Mouse (Mus musculus) spleen, adult 18-20 months (tissue): ENCODE measurements around the gene Mgrn1.

Experiments used
- DNase-seq, 2 experiments: peaks; one replicate each; pipeline ENCODE4 v3.0.0; 2022; ENCODE audit warnings: mixed read lengths in 2 of 2

Gene Mgrn1

DNA sequence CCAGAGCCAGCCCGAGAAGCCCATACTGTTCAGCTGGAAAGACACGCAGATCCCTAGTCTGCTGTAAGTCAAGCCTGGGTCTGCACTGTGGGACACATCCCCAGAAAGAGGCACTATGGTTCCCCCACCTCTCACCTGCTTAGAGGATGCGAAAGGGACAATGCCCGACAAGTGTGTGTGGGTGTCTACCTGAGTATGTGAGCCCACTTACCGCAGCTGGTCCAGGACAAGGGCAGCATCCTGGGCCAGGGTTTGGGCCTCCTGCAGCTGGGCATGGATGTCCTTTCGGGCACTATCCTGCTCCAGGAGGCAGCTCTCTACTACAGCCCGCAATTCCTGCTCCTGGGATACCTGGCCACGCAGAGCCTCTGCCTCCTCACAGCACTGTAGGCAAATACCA lies 56.8 kb downstream of the Mgrn1 start:
- no peak for DNase-seq

DNA sequence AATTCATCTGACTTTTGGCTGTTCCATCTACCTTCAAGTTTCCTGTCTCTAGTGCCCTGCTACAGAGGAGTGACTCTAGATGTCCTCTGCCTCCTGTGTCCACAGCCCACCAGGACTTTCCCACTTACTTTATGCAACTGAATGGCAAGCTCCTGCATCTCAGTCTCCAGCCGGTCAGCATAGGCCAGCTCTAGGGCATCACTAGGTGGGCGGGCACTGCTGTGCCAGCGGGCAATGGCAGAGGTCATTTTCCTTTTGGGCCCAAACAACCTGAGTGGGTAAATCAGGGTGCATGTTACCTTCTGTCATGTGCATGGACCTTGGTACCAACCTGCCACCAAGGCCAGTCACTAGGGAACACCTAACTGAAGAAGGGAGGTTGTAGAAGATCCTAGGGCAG lies 57.4 kb downstream of the Mgrn1 start:
- no peak for DNase-seq

GRCm38 (mm10) chr16:4945415-4945814 lies 59.4 kb downstream of the Mgrn1 start:
- DNase-seq, result no peak

GRCm38 (mm10) chr16:4946155-4946554 lies 60.1 kb downstream of the Mgrn1 start:
- DNase-seq, result no peak

- no peak for DNase-seq
These were observed 61.3 kb downstream of the Mgrn1 start for GRCm38 (mm10) chr16:4947378-4947777.

DNA sequence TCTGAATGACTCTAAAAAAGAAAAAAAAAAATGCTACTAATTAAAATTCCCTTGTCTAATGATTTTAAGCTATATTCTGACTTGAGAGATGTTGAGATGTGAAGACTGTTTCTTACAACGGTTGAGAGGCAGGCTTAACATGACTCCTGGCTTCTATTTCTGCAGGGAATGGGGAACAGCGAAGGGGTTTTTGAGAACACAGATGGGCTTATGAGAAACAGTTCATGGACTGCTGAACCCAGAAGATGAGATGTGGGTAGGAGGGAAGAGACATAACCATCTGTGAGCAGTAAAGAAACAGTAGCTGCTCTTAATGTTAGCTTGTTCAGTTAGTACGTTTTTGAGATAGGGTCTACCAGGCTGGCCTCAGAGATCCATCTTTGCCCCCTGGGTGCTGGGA lies 70.6 kb downstream of the Mgrn1 start:
- DNase-seq, result no peak

DNA sequence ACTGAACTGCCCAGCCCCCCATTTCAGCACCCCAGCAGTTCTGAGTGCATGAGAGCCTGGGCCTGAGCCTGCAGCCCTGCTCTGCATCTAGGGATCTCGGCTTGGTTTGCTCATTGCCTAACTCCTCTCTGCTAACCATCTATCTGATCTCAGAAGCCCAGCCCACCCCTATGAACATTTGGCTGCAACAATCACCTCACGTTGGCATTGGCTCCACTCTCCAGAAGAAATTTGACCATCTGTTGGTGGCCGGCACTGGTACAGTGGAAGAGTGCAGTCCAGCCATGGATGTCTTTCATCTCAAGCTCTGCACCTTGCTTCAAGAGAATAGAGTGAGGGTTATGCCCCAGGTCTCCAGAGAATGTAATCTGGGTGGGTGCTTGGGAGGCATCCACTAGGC lies 71.4 kb downstream of the Mgrn1 start:
- DNase-seq, result no peak

- no peak for DNase-seq
These were observed 74.2 kb downstream of the Mgrn1 start for GRCm38 (mm10) chr16:4960260-4960659.

DNA sequence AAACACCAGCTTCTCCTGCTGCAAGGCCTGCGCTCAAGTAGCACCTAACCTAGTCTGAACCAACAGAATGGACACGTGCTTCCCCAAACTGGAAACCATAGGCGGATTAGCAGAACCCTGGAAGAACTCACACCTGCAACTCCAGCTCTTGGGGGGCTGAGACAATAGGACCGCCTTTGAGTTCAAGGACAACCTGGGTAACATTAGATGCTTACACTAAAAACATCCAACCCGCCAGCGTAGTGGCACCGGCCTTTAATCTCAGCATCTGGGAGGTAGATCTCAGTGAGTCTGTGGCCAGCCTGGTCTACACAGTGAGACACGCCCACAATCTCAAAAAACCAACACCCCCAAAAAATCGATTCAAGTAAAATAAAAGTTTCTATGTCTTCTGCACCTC lies 77.3 kb downstream of the Mgrn1 start:
- DNase-seq, result no peak

- peak; percentile 94 to 96 for DNase-seq
These were observed 78.0 kb downstream of the Mgrn1 start, which contains the start of gene Anks3 for GRCm38 (mm10) chr16:4963797-4964709. Gene Anks3, minus strand, starts transcription at chr16:4964205.

DNA sequence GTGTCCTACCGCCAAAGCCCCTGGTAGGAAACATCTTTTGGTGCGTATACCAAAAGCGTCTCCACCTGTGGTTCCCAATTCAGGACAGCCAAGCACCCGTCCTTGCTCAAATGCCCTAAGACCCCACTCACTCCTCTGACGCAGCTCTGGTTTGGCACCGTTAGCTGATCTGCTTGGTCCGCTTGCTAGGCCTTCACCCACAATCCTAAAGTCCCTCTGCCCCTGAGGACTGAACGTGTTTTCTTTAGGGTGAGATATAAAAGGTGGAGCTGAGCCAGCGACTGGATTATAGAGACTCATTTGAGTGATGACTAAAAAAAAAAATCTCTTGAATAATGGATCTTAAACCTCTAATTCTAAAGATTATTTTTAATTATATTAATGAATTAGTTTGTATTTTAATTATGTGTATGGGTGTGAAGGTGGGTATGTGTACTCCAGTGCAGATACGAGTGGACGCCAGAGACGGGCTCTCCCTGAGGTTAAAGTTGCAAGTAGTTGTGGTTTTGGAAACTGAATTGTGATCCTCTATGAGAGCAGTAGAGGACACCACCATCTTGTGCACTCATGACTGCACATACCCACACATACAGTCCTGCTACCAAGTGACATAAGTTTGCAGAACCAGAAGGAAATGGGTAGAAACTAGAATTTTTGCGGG lies 78.8 kb downstream of the Mgrn1 start:
- no peak for DNase-seq

GRCm38 (mm10) chr16:4965392-4966129 lies 79.5 kb downstream of the Mgrn1 start:
- no peak for DNase-seq

- no peak for DNase-seq
These were observed 82.4 kb downstream of the Mgrn1 start for GRCm38 (mm10) chr16:4968426-4968825.

DNA sequence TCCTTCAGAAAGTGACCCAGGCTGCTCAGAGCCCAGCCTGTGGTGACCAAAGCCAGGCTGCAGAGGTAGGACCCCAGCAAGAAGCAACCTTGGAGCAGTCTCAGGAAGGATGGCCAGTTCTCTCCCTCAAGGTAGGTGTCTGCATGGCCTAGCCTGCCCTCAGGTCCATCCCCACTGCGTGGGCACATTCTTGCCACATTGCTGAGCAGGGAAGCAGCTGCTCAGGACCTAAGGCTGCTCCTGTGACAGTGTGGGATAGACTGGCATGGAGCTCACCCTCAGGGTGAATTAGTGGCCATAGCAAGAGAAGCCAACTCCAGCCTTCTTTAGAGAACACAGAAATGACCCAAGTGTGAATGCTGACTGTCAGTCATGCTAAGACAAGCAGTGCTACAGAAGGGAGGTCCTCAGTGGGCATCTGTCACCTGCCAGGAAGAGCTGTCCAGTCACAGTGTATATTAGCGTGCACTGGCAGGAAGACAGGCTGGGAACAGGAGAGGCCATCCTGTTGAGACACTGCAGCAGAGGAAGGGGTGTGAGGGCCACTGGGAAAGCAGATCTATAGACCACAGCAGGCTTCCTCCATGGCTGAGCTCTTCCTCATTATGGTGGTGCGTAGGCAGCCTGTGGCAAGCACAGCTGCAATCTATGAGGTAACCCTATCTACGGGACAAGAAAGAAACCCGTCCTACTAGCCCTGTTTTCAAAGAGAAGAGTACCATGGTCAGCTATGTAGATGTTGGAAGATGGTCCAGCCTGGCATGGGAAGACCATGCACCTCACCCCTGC lies 83.2 kb downstream of the Mgrn1 start:
- peak in 1 of 2 experiments; percentile 24 for DNase-seq

GRCm38 (mm10) chr16:4971626-4972025 lies 85.6 kb downstream of the Mgrn1 start:
- DNase-seq, result no peak

DNA sequence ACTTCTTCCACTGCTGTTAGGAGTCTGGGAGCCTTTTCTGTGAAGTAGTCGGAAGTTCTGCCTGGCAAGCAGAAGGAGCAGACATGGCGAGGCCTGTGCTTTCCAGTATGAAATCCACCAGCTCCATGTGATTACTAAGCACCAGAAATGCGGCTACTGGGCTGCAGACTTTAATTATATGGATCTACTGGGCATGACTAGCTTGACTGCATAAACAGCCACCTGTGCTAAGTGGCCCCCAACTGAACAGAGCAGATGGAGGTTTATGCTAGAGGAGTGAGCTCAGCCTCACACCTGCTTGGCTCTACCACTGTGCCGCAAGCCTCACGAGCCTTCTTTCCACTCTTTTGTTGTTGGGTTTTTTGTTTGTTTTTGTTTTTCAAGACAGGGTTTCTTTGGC lies 88.5 kb downstream of the Mgrn1 start:
- no peak for DNase-seq

DNA sequence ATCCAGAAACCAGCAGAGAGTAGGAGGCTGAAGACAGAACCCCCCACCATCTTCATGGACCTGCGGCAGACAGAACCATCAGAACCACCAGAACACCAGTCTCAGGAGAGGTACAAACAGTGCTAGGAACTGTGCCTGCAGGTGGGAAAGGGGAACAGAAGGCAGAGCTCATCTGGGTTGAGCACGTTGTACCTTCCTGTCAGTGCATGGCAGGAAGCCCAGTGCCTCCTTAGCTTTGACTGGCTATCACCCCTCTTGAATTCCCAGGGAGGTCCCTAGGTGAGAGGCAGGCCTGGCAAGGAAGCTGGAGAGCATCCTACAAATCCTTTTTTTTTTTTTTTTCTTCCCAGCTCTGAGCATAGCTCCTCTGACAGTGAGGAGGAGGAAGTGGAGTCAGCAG lies 90.1 kb downstream of the Mgrn1 start:
- DNase-seq, result no peak

DNA sequence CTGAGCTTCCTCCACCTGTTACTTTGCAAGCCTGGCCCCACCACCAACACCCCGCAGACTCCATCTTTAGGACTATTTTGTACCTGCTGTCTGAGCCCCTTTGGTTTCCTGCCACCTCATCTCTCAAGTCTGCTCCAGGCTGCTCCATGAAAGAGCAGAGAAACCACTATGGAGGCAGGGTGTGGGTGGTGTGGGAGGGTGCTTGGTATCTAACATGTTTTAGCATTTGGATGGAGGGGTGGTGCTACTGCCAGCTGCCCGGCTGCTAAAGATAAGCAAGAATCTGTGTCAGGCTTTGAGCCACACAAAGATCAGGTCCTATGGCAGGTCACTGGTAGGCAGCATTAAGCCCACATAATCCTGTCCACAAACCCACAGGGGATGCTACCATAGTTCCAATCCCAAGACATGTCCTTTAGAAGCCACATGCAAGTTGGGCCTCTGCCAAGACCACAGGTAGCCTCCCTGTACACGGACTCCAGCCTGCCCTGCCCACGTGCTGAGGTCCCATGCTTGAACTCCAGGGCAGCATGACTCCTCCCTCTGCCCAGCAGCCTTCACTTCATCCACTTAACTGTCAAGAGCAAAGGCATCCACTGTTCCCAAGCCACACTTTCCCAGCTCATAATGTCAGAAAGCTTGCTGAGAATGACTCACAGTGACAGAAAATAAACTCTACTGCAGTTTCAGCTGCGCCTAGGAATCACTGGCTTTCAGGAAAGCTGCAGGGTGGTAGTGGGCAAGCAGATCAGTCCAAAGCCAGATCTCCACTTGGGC lies 92.4 kb downstream of the Mgrn1 start:
- DNase-seq, result no peak

- peak in 1 of 2 experiments; percentile 46 for DNase-seq
These were observed 93.8 kb downstream of the Mgrn1 start for GRCm38 (mm10) chr16:4979755-4980380.

- no peak for DNase-seq
These were observed 98.7 kb downstream of the Mgrn1 start for GRCm38 (mm10) chr16:4984717-4985116.
